Mouse (Mus musculus) hindbrain, postnatal 0 days (tissue): ENCODE results near the gene BC107364. TPM values are rescaled to one million over a fixed set of nuclear protein-coding genes. Genes with fewer than 3 reads are reported as not detected.
A peak's percentile ranks its signal among the peaks of the same experiment; 100 is the strongest.
"Not testable (repeated sequence)": the region's sequence is repeated elsewhere in the genome, so short reads cannot be mapped to it uniquely, and the experiment has no call there.

Experiments used
- ATAC-seq: fragments of 200-750 bp; cut with Nextera tagmentation; 2 replicates; pipeline ENCODE4 v1.8.0; 2017; ENCODE audit warnings: mild to moderate bottlenecking, moderate TSS enrichment, moderate library complexity
- DNase-seq: peaks from one replicate; pipeline ENCODE4 v3.0.0-alpha.2; 2015; ENCODE audit warnings: low spot score
- H3K27ac ChIP-seq: fragments of 300-500 bp; sonication (generic); 2 replicates; pipeline ENCODE4 v1.5.1; 2014; ENCODE audit warnings: mild to moderate bottlenecking
- H3K27me3 ChIP-seq: fragments of 300-500 bp; sonication (generic); 2 replicates; pipeline ENCODE4 v1.6.1; 2014; ENCODE audit warnings: low read length, mixed read lengths; ENCODE audit not compliant: insufficient read depth
- H3K36me3 ChIP-seq: fragments of 300-500 bp; sonication (generic); 2 replicates; pipeline ENCODE4 v1.6.1; 2014; ENCODE audit warnings: low read length, mixed read lengths; ENCODE audit not compliant: insufficient read depth
- H3K4me1 ChIP-seq: fragments of 300-500 bp; sonication (generic); 2 replicates; pipeline ENCODE4 v1.6.1; 2014; ENCODE audit warnings: antibody characterized with exemption, low read length, mixed read lengths; ENCODE audit not compliant: insufficient read depth
- H3K4me2 ChIP-seq: fragments of 300-500 bp; sonication (generic); 2 replicates; pipeline ENCODE4 v1.6.1; 2014; ENCODE audit warnings: low read depth, mild to moderate bottlenecking, low read length, moderate library complexity, mixed read lengths
- H3K4me3 ChIP-seq: fragments of 300-500 bp; sonication (generic); 2 replicates; pipeline ENCODE4 v1.5.1; 2014; ENCODE audit warnings: low read length
- H3K9ac ChIP-seq: fragments of 300-500 bp; sonication (generic); replicated peaks from 2 replicates; pipeline ENCODE4 v1.6.1; 2014; ENCODE audit warnings: mild to moderate bottlenecking, low read length, moderate library complexity, mixed read lengths
- H3K9me3 ChIP-seq: fragments of 300-500 bp; sonication (generic); 2 replicates; pipeline ENCODE4 v1.6.1; 2016; ENCODE audit warnings: low read length, mixed read lengths
- CTCF ChIP-seq: IDR thresholded peaks from 2 replicates; pipeline ENCODE4 v1.5.1; 2016; ENCODE audit warnings: antibody characterized with exemption, control low read depth, low read depth
- WGBS: fragments of 180-500 bp; shearing (Covaris S2); extraction: QIAGEN DNeasy Blood & Tissue Kit; methylation state at CpG from one replicate; pipeline ENCODE4 v1.1.7; 2014; 5-methylcytosine and 5-hydroxymethylcytosine counted together
- polyA plus RNA-seq: library from polyadenylated mRNA; unstranded; fragments of >200 nt; fragmentation: Nextera tagmentation; extraction: Ambion mirVana; gene quantifications from 2 replicates; pipeline ENCODE4 v1.2.1, GENCODE M21; 2015
- total RNA-seq: library from RNA; depleted of rRNA; stranded (reverse); fragments of >200 nt; gene quantifications from 2 replicates; pipeline ENCODE4 v1.2.3, GENCODE M21; 2014

The BC107364 gene
- total and polyA plus RNA-seq, 2 experiments from 2014 or later: not detected

GRCm38 (mm10) chr3:96474909-96475655 is 23.0 kb upstream of the BC107364 start:
- no peaks in the 10 kb centered on the region for H3K4me1 ChIP-seq
- H3K27me3 ChIP-seq: peaks cover 53% of the 10 kb centered on the region
- no peak for DNase-seq
- peak overlapping the region; percentile 28 for H3K4me3 ChIP-seq
- H3K9me3 ChIP-seq: no peaks in the 10 kb centered on the region
- H3K27ac ChIP-seq: no peak overlapping the region
- peak overlapping the region; percentile 53 for H3K4me2 ChIP-seq
- no peak for ATAC-seq
- no peak overlapping the region for H3K9ac ChIP-seq
- TF ChIP-seq CTCF: no peak
- WGBS: 2% methylated on average over 44 of the region's 44 CpGs
- no peaks in the 10 kb centered on the region for H3K36me3 ChIP-seq

- not testable (repeated sequence) for H3K9ac ChIP-seq, H3K27ac ChIP-seq, H3K9me3 ChIP-seq, H3K4me2 ChIP-seq, ATAC-seq, H3K4me1 ChIP-seq, H3K4me3 ChIP-seq, DNase-seq, H3K36me3 ChIP-seq
- WGBS: 68% methylated on average over 3 of the region's 3 CpGs
- peaks cover 56% of the 10 kb centered on the region for H3K27me3 ChIP-seq
Measured at GRCm38 (mm10) chr3:96473556-96473955, 21.4 kb upstream of the BC107364 start.

- Histone ChIP-seq H3K9me3 (no peaks in the 10 kb centered on the region), H3K4me3 (no peak overlapping the region), H3K9ac (no peak overlapping the region), H3K4me1 (no peaks in the 10 kb centered on the region), H3K27me3 (peaks cover 48% of the 10 kb centered on the region), H3K36me3 (no peaks in the 10 kb centered on the region), H3K27ac (no peak overlapping the region), H3K4me2 (no peak overlapping the region)
- no peak for ATAC-seq
- DNase-seq: no peak
- TF ChIP-seq CTCF: no peak
- WGBS: 90% methylated on average over 5 of the region's 5 CpGs
Measured at GRCm38 (mm10) chr3:96472066-96472465, 20.0 kb upstream of the BC107364 start.

GRCm38 (mm10) chr3:96469626-96470025 is 17.5 kb upstream of the BC107364 start:
- Histone ChIP-seq H3K9ac (no peak overlapping the region), H3K27ac (no peak overlapping the region), H3K4me2 (no peak overlapping the region), H3K9me3 (no peaks in the 10 kb centered on the region), H3K4me1 (no peaks in the 10 kb centered on the region), H3K27me3 (peaks cover 36% of the 10 kb centered on the region), H3K36me3 (no peaks in the 10 kb centered on the region), H3K4me3 (no peak overlapping the region)
- 87% methylated on average over 3 of the region's 3 CpGs for WGBS
- DNase-seq (no peak), ATAC-seq (no peak)
- no peak for TF ChIP-seq CTCF

DNA sequence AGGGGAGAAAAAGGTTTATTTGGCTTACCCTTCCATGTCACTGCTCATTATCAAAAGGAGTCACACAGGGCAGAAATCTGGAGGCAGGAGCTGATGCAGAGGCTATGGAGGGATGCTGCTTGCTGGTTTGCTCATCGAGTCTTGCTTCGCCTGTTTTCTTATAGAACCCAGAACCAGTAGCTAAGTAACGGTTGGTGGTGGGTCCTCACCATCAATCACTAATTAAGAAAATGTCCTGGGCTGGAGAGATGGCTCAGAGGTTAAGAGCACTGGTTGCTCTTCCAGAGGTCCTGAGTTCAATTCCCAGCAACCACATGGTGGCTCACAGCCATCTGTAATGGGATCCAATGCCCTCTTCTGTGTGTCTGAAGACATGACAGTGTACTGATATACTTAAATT is 16.2 kb upstream of the BC107364 start:
- not testable (repeated sequence) for ATAC-seq, H3K9me3 ChIP-seq, H3K4me2 ChIP-seq, H3K4me3 ChIP-seq, H3K27ac ChIP-seq, H3K36me3 ChIP-seq, DNase-seq, H3K9ac ChIP-seq, H3K4me1 ChIP-seq
- 90% methylated on average over 3 of the region's 3 CpGs for WGBS
- H3K27me3 ChIP-seq: peaks cover 32% of the 10 kb centered on the region

- ATAC-seq (no peak), DNase-seq (no peak)
- Histone ChIP-seq H3K27me3 (peaks cover 25% of the 10 kb centered on the region), H3K4me1 (no peaks in the 10 kb centered on the region), H3K36me3 (no peaks in the 10 kb centered on the region), H3K4me3 (no peak overlapping the region), H3K9me3 (no peaks in the 10 kb centered on the region), H3K9ac (no peak overlapping the region), H3K27ac (no peak overlapping the region), H3K4me2 (no peak overlapping the region)
- WGBS: 92% methylated on average over 8 of the region's 8 CpGs
- no peak for TF ChIP-seq CTCF
Measured at GRCm38 (mm10) chr3:96467641-96468040, 15.5 kb upstream of the BC107364 start.

DNA sequence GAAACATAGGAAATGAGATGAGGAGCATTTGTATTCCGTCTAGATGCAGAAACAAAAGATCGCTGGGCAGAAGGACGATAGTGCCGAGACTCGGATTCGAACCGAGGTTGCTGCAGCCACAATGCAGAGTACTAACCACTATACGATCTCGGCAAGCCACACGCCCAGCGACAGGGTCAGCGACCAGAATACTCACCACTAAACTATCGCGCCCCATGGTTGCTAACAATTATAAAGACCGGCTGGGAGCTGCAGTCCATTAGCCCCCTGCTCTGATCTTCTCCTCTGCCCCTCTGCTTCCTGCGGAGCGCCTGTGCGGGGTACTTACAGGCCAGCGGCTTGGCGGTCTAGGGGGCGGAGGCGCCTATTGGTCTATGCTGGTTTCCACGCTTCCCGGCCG is 11.8 kb upstream of the BC107364 start:
- H3K27me3 ChIP-seq: peaks cover 12% of the 10 kb centered on the region; the same call in 1 of the 2 replicates
- DNase-seq (no peak), ATAC-seq (no peak)
- no peak overlapping the region for H3K4me2 ChIP-seq
- no peak overlapping the region for H3K9ac ChIP-seq
- no peak overlapping the region for H3K4me3 ChIP-seq
- no peak overlapping the region for H3K27ac ChIP-seq
- WGBS: 16% methylated on average over 25 of the region's 25 CpGs
- no peak for TF ChIP-seq CTCF
- no peaks in the 10 kb centered on the region for H3K36me3 ChIP-seq
- H3K9me3 ChIP-seq: no peaks in the 10 kb centered on the region
- no peaks in the 10 kb centered on the region for H3K4me1 ChIP-seq

DNA sequence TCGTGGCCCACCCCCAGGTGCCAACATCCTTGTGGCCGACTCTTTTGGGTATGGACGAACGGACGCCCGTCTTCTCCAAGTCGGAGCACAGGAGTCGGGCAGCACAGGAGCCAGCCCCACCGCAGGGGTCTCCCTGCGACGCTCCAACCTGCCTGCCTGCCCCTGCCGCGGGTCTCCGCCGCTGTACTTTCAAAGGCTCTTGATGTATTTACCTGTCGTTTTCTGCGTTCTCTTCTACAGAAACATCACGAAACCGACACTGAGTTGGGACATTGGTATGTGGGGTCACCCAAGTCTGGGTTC is 8.4 kb upstream of the BC107364 start:
- peaks cover 12% of the 10 kb centered on the region; the same call in 1 of the 2 replicates for H3K27me3 ChIP-seq
- H3K4me3 ChIP-seq, H3K4me1 ChIP-seq, H3K4me2 ChIP-seq, H3K27ac ChIP-seq, H3K9ac ChIP-seq, ATAC-seq, H3K9me3 ChIP-seq, H3K36me3 ChIP-seq, DNase-seq: not testable (repeated sequence)
- no CpG with 5 or more reads among the region's 19 CpGs for WGBS

GRCm38 (mm10) chr3:96459757-96460567 is 7.9 kb upstream of the BC107364 start:
- H3K9me3 ChIP-seq, H3K4me3 ChIP-seq, H3K36me3 ChIP-seq, H3K4me1 ChIP-seq, H3K27ac ChIP-seq, H3K27me3 ChIP-seq, H3K4me2 ChIP-seq, H3K9ac ChIP-seq, DNase-seq: not testable (repeated sequence)
- 0% methylated on average over 1 of the region's 58 CpGs for whole genome bisulfite sequencing
- ATAC-seq: peak; percentile 64; the same call in 1 of the 2 replicates
